Mouse (Mus musculus): ENCODE results near the gene Grm8.

Gene Grm8

DNA sequence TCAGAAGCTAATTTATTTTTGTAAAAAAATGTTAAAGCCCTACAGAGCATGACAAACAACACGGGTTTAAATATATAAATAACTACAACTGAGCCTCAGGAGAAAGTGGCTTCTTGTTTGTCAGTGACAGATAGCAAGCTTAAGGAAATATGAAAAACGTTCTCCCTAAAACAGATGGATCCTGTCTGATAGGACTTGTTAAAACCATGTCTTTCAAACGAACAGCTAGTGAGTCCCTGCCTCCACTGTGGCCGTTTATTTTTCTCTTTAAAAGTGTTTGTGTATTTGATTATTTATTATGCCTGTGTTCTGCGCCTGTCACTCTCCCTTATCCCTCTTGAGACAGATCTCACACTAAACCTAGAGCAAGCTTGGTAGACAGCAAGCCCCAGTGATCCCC lies 489.9 kb downstream of the Grm8 start:
- DNase-seq (ENCODE audit: inconsistent ontology term), result no peak

GRCm38 (mm10) chr6:27635898-27636297 lies 499.1 kb downstream of the Grm8 start:
- no peak for DNase-seq (ENCODE audit: inconsistent ontology term)

DNA sequence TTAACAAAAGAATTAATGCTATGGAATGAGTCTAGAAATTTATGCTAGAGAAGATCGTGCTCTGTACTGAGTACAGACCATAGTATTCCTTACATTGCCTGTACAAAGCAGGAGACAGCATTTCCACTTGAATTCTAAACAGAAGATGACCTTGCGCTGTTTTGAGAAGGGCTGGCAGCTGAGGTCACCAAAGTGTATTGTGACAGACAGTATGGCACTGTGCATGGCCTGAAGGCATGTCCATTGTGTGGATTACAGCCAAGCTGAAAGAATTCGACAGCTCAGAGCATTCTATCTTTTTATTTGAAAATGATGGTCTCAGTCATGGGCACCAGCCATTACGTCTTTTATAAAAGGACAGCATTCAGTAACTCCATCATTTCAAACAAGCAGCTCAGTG lies 517.5 kb downstream of the Grm8 start:
- DNase-seq (ENCODE audit: inconsistent ontology term), result peak; percentile 46

DNA sequence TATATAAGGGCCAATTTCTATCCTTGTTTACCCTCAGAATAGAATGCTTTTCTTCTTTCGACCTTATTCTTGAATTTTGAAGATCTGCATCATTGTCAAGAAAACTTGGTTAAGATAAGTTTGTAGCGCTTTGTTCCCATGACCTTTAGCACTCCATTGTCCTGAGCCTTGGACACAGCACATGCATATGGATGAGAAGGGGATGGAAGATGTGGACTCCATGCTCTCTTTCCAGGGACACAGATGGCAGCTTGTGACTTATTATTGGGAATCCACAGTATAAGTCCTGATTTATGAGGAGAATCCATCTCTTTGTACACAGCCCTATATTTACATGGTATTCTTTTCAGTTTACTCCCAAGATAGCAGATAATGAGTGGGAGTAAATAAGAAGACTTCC lies 554.5 kb downstream of the Grm8 start:
- DNase-seq (ENCODE audit: inconsistent ontology term), result no peak

- no peak for DNase-seq (ENCODE audit: inconsistent ontology term)
Observed at GRCm38 (mm10) chr6:27545516-27545915, 589.5 kb downstream of the Grm8 start.

GRCm38 (mm10) chr6:27517620-27518019 lies 617.4 kb downstream of the Grm8 start:
- no peak for DNase-seq (ENCODE audit: inconsistent ontology term)

GRCm38 (mm10) chr6:27460998-27461397 lies 674.0 kb downstream of the Grm8 start:
- DNase-seq (ENCODE audit: inconsistent ontology term), result no peak

GRCm38 (mm10) chr6:27408473-27408872 lies 726.5 kb downstream of the Grm8 start:
- DNase-seq (ENCODE audit: inconsistent ontology term), result peak; percentile 2

DNA sequence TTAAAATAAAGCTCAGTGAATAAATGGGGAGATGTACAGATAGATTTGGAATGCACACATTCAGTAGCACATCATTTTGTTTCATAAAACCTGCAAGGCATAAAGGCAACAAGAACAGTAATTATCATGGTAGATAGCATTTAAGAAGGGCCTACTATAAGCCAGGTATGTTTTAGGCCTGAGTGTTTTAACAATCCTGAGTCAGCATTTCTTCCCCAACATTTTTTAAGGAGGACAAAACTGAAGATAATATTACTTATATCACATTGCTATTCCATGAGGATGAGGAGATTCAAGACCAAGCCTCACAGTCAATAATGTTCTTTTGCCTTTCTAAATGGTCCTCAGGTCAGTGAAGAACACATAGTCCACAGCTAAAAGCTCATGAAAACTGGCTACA lies 762.6 kb downstream of the Grm8 start:
- no peak for DNase-seq (ENCODE audit: inconsistent ontology term)

- no peak for DNase-seq (ENCODE audit: inconsistent ontology term)
Observed at GRCm38 (mm10) chr6:27371095-27371494, 763.9 kb downstream of the Grm8 start.

- DNase-seq (ENCODE audit: inconsistent ontology term), result no peak
Observed at GRCm38 (mm10) chr6:27363775-27364174, 771.2 kb downstream of the Grm8 start.

DNA sequence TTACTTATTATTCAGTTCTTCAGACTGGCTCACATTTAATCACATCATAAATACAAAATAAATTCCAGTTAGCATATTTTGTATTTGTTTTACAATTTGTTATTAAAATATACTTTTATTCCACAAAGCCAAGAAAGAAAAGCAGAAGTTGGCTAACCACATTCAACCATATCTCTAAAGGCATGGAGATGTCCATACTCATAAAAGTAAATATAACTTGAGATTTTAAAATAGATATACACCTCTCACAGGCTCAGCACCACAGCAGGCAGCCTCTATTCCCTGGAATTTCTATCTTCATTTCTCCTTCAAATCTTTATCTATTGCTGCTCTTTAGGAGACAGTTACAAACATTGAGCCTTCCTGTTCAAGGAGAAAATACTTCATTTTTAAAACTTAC lies 774.5 kb downstream of the Grm8 start:
- DNase-seq (ENCODE audit: inconsistent ontology term), result no peak

DNA sequence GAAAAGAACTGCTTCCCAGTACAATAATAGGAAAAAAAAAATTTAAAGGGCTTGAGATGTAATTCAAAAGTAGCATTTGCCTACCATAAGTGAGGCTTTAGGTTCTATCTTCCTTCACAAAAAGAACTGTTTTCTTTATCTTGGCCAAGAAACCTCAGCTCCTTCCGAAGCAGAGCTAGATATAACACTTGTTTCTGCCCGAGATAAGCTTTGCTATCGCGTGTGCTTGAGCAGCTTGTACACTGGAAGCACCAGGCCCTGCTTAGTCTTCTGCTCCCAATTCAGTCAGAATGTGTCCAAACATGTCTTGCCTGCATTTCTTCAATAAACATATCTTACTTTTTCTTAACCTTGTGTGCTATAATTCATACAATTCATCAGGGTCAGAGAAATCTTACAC lies 783.8 kb downstream of the Grm8 start:
- no peak for DNase-seq (ENCODE audit: inconsistent ontology term)

- no peak for DNase-seq (ENCODE audit: inconsistent ontology term)
Observed at GRCm38 (mm10) chr6:27348272-27348671, 786.7 kb downstream of the Grm8 start.

- DNase-seq (ENCODE audit: inconsistent ontology term), result no peak
Observed at GRCm38 (mm10) chr6:27346311-27346710, 788.7 kb downstream of the Grm8 start.

- DNase-seq (ENCODE audit: inconsistent ontology term), result no peak
Observed at GRCm38 (mm10) chr6:27340131-27340530, 794.8 kb downstream of the Grm8 start.

DNA sequence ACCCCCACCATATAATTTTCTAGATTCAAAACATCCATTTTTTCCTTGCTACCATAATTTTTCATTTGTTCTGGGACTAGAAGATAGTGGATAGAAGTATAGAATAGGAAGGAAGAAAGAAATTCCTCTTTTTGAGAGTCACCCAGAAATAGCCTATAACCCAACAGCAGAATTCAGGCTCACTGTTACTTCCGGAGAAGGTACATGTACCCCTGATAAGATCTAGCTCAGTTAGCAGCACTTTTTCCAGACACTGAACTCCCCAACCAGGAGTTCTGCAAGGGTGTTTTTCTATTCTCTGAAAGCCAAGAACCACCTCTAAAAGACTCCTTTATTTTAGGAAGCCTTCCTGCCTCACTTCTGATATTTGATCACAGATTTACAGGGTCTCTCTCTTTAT lies 816.4 kb downstream of the Grm8 start:
- DNase-seq (ENCODE audit: inconsistent ontology term), result no peak

- no peak for DNase-seq (ENCODE audit: inconsistent ontology term)
Observed at GRCm38 (mm10) chr6:27317422-27317821, 817.6 kb downstream of the Grm8 start.

- no peak for DNase-seq (ENCODE audit: inconsistent ontology term)
Observed at GRCm38 (mm10) chr6:27316018-27316417, 819.0 kb downstream of the Grm8 start.

DNA sequence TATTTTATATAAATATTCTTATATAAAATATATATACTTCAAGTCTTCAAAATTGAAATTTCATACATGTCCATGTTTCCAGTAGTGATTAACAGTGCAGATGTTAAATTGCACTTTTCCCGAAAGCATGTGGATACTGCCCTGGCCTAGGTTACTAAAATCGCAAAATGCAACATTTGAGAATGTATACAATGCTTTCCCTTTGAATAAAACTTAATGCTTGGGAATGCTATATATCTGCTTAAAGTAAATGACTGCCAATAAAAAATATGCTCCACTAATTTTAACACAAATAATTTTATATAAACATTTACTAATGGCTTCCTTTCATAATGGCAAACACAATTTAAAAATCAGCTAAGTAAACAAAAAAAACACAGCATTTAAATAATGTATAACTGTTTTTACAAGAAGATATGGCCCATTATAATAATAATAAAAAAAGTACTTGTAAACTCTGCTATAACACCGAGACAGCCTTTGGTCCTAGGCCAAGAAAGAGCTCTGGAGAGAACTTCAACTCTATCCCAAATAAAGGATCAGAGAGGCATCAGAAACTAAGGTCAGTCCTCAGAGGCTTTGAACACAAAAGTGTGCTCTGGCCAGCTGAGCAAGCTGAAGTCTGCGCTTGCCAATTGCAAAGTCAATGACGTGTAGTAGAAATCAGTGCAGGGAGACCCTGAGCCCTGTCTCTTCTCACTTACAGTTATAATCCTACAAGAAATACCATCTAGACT lies 820.5 kb downstream of the Grm8 start:
- no peak for DNase-seq (ENCODE audit: inconsistent ontology term)

DNA sequence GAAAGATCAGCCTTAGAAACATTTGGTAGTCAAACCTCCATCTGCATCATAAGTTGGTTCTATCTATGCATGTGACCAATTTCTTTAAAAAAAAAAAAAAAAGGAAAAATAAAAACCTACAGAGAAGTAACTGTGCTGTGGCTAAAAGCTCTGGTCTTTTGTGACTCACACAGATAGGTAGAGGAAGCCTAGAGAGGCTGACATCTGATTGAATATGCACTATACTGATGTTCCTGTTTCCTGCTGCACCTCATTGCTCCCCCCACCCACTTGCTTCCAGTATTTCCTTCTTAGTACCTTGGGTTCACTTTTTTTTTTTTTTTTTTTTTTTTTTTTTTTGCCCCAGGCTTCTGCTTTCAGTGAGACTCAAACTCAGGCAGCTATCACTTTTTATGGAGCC lies 824.6 kb downstream of the Grm8 start:
- DNase-seq (ENCODE audit: inconsistent ontology term), result no peak

- no peak for DNase-seq (ENCODE audit: inconsistent ontology term)
Observed at GRCm38 (mm10) chr6:27305351-27305750, 829.6 kb downstream of the Grm8 start.

GRCm38 (mm10) chr6:27264972-27265371 lies 870.0 kb downstream of the Grm8 start:
- no peak for DNase-seq (ENCODE audit: inconsistent ontology term)

GRCm38 (mm10) chr6:27262611-27263010 lies 872.4 kb downstream of the Grm8 start:
- peak; percentile 31 for DNase-seq (ENCODE audit: inconsistent ontology term)
